Mouse (Mus musculus): ENCODE results near the gene Mob4.

DNA sequence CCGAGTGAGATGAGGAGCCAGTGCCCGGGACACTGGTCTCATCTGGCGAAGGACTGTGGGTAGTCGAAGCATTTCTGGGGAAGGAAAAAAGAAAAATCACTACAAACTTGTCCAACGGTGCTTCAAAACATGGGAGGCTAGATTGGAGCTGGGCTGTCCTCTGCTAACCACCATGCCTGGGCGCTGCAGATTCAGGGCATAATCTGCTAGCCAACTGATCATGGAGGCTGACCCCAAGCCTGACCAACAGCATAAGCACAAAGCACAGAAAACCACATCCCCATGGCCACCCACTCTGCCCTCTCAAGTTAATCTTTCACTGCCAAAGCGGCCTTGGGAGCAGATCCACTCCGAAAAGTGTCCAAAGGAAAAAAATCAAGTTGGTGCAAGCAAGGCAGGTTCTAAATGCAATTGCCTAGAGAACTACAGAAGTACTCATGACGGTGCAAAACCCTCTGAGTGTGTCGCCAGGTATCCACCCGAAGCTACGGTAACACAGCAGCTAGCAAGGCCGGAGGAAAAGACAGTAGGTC lies 44.1 kb upstream of the Mob4 start:
- TF ChIP-seq CTCF (IDR thresholded peaks at IDR 0.05; ENCODE audit: borderline replicate concordance, insufficient read depth, low read depth, low read length) (no peak), POLR2A (IDR thresholded peaks at IDR 0.05; ENCODE audit: borderline replicate concordance, insufficient read depth, low read length) (no peak)
